Mouse (Mus musculus): ENCODE data around the gene Epas1.

The Epas1 gene

GRCm38 (mm10) chr17:86788316-86788715 is 34.8 kb downstream of the Epas1 start:
- no peak for DNase-seq (ENCODE audit: low read depth)

GRCm38 (mm10) chr17:86791925-86792324 is 38.4 kb downstream of the Epas1 start:
- no peak for DNase-seq (ENCODE audit: low read depth)

- no peak for DNase-seq (ENCODE audit: low read depth)
Measured at GRCm38 (mm10) chr17:86795773-86796172, 42.3 kb downstream of the Epas1 start.

GRCm38 (mm10) chr17:86797031-86797430 is 43.5 kb downstream of the Epas1 start:
- no peak for DNase-seq (ENCODE audit: low read depth)

- no peak for DNase-seq (ENCODE audit: low read depth)
Measured at GRCm38 (mm10) chr17:86798460-86798859, 45.0 kb downstream of the Epas1 start.

- no peak for DNase-seq (ENCODE audit: low read depth)
Measured at GRCm38 (mm10) chr17:86798951-86799350, 45.5 kb downstream of the Epas1 start.

GRCm38 (mm10) chr17:86800535-86800934 is 47.0 kb downstream of the Epas1 start:
- DNase-seq (ENCODE audit: low read depth): no peak

GRCm38 (mm10) chr17:86801213-86801815 is 47.8 kb downstream of the Epas1 start:
- no peak for DNase-seq (ENCODE audit: low read depth)

- peak; percentile 52 for DNase-seq (ENCODE audit: low read depth)
Measured at GRCm38 (mm10) chr17:86801876-86802275, 48.4 kb downstream of the Epas1 start.

GRCm38 (mm10) chr17:86802351-86802985 is 49.0 kb downstream of the Epas1 start:
- no peak for DNase-seq (ENCODE audit: low read depth)

- no peak for DNase-seq (ENCODE audit: low read depth)
Measured at GRCm38 (mm10) chr17:86803147-86803546, 49.6 kb downstream of the Epas1 start.

GRCm38 (mm10) chr17:86803653-86804052 is 50.2 kb downstream of the Epas1 start:
- peak; percentile 31 for DNase-seq (ENCODE audit: low read depth)

- DNase-seq (ENCODE audit: low read depth): peak; percentile 64
Measured at GRCm38 (mm10) chr17:86812029-86812428, 58.5 kb downstream of the Epas1 start.

- DNase-seq (ENCODE audit: low read depth): peak; percentile 42
Measured at GRCm38 (mm10) chr17:86814320-86814719, 60.8 kb downstream of the Epas1 start.

GRCm38 (mm10) chr17:86815016-86815865 is 61.7 kb downstream of the Epas1 start:
- no peak for DNase-seq (ENCODE audit: low read depth)

- no peak for DNase-seq (ENCODE audit: low read depth)
Measured at GRCm38 (mm10) chr17:86822017-86822737, 68.7 kb downstream of the Epas1 start.

GRCm38 (mm10) chr17:86824502-86825162 is 71.1 kb downstream of the Epas1 start:
- no peak for DNase-seq (ENCODE audit: low read depth)

GRCm38 (mm10) chr17:86825163-86825902 is 71.8 kb downstream of the Epas1 start:
- no peak for DNase-seq (ENCODE audit: low read depth)

GRCm38 (mm10) chr17:86826376-86826775 is 72.9 kb downstream of the Epas1 start:
- no peak for DNase-seq (ENCODE audit: low read depth)

GRCm38 (mm10) chr17:86827391-86828165 is 74.1 kb downstream of the Epas1 start:
- DNase-seq (ENCODE audit: low read depth): no peak
